Mouse (Mus musculus): ENCODE data around the gene Serpinb12. TPM values are rescaled to one million over a fixed set of nuclear protein-coding genes. Genes with fewer than 3 reads are reported as not detected.
A peak's percentile ranks its signal among the peaks of the same experiment; 100 is the strongest.
"Not testable (repeated sequence)": the region's sequence is repeated elsewhere in the genome, so short reads cannot be mapped to it uniquely, and the experiment has no call there.

The Serpinb12 gene
- polyA plus RNA-seq (2012; rRNA removed) = 0.20 and 0.43 TPM in 2 replicates

- DNase-seq (ENCODE audit: low read depth) = peak; percentile 64
These were observed at the start of gene Serpinb12 for GRCm38 (mm10) chr1:106934265-106934664. Gene Serpinb12, plus strand, starts transcription at chr1:106934449.

DNA sequence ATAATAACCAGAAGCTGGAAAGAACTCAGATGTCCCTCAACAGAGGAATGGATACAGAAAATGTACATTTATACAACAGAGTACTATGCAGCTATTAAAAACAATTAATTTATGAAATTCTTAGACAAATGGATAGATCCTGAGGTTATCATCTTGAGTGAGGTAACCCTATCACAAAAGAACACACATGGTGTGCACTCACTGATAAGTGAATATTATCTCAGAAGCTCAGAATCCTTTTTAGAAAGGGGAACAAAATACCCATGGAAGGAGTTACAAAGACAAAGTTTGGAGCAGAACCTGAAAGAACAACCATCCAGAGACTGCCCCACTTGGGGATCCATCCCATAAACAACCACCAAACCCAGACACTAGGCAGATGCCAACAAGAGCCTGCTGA, 39.1 kb upstream of the Serpinb12 start:
- DNase-seq (ENCODE audit: low read depth) = not testable (repeated sequence)

DNA sequence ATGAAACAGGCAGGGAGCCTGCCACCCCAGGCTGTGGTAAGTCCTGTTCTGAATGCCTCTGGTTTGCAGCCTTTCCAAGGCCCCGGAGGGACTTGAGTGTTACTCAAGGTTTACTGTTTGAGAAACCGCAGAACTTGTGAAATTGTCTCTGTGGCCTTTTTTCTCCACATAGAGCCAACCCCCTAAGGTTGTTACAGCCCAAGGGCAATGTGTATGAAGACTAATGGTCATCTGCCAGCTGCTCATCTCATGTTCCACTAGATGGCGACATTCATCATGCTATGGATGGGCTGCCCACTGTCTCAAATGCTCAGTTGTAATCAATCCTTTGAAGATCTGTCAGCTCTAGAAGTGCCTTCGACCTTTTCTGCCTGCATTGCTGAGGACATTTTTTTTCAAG, 32.8 kb upstream of the Serpinb12 start:
- peak; percentile 84 for DNase-seq (ENCODE audit: low read depth)

GRCm38 (mm10) chr1:106931954-106932353, 2.3 kb upstream of the Serpinb12 start:
- DNase-seq (ENCODE audit: low read depth) = no peak

- DNase-seq (ENCODE audit: low read depth) = no peak
These were observed 591 bp upstream of the Serpinb12 start for GRCm38 (mm10) chr1:106933658-106934057.

DNA sequence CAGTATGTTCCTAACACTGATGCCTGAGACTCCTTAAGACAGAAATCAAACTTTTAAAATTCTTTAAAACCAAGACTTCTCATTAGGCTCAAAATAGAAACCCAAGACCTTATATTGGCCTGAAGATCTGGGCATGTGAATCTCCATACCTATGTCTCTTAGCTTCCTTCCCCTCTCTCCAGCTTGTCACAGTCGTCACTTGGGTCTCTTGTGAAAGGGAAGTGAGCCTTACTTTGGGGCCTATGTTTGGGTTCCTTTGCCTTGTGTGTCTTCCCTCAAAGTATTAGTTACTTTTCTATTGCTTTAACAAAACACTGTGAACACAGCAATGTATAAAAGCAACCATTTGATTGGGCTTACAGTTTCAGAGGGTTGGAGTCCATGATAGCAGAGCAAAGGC, 13.0 kb downstream of the Serpinb12 start:
- DNase-seq (ENCODE audit: low read depth) = no peak

GRCm38 (mm10) chr1:106959981-106960380, 25.7 kb downstream of the Serpinb12 start:
- peak; percentile 74 for DNase-seq (ENCODE audit: low read depth)

- no peak for DNase-seq (ENCODE audit: low read depth)
These were observed 26.8 kb downstream of the Serpinb12 start for GRCm38 (mm10) chr1:106961023-106961422.

DNA sequence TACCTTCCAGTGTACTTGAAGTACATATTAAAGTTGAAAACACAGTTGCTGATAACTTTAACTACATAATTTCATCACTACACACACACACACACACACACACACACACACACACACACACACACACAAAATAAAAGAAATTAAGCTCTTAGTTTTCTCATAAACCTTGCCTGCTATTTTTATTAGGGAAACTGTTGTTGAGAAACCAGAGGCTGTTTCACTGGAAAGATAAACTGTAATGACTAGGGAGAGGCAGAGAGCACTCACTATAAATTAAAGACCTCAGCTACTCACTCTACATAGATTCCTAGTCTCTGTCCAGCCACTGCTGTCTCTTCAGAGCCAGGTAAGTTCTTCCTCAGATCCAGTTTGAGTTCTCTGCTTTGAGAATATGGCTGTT, 46.4 kb downstream of the Serpinb12 start, which contains the start of gene Serpinb13:
Gene Serpinb13 (plus strand): TSS at position 301 of the 400 bp plus-strand sequence.
- DNase-seq (ENCODE audit: low read depth) = no peak

DNA sequence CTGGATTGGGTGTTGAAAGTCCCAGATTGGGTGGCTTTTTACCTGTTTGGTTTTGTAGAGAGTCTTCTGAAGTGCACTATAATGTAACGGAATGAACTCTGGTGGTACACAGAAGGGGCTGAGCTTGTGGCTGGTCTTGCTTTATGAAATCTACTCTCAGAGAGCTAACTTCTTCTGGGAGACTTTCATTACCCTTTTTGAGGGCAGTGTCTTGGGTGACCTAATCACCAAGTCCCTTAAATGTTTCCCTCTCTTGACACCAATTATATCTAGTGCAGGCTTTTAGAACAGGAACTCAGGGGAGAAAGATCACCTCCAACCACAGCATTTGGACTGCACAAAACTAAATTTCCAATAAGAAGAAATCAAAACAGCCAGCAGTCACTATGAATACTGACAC, 48.8 kb downstream of the Serpinb12 start:
- no peak for DNase-seq (ENCODE audit: low read depth)

DNA sequence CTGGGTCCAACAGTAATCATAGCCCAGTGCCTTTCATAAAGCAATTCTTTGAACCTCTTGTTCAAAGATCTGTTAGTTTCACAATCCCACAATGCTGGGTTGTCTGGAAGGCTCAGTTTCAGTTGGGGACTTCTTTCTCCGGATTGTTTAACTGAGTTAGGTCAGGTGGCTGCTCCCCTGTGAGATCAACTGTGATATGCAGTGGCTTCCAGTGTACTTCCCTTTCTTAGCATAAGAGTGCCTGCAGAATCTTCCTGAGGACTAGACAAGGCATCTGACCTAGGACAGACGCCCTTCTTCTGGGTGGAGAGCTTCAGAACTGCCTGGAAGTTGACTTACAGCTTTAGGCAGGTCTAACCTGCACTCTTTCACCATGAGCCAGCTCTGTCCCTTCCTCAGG, 49.6 kb downstream of the Serpinb12 start:
- DNase-seq (ENCODE audit: low read depth) = no peak

DNA sequence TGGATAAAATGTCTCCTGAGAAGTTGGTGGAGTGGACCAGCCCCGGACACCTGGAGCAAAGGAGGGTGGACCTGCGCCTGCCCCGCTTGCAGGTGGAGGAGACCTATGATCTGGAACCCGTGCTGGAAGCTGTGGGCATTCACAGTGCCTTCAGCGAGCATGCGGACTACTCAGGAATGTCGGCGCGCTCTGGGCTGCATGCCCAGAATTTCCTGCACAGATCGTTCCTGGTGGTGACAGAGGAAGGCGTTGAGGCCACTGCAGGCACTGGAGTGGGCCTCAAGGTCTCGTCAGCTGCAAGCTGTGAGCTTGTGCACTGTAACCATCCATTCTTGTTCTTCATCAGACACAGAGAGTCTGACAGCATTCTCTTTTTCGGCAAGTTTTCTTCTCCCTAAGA, 66.2 kb downstream of the Serpinb12 start:
- DNase-seq (ENCODE audit: low read depth) = no peak

DNA sequence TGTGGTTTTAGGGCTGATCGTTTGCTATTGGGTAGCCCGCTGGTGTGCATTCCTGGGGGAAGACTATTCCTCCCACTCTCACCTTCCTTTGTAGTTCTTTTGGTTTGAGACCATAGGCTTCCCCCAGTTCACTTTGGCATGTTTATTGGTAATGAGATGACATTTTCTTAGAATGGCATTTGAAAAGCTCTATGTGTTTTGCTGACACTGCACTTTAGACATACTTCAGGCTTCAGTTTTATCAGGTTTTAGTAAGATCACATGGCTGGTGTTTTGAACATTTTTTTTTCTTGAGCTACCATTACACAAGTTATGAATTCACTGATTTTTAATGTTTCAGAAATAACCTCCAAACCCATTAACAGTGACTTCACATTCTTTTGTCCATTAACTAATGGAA, 67.5 kb downstream of the Serpinb12 start:
- DNase-seq (ENCODE audit: low read depth) = no peak

DNA sequence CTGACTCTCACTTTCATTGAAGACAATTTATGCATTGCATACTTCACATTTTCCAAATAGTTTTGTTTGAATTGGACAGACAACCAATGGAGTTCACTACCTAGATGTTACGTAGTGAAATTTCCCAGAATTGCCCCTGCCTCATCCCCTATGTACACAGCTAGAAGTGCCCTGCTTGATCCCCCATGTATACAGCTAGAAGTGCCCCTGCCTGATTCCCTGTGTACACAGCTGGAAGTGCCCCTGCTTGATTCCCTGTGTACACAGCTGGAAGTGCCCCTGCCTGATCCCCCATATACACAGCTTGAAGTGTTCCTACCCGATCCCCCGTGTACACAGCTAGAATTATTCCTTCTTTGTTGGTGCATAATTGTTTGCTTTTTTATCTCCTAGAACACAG, 72.1 kb downstream of the Serpinb12 start:
- no peak for DNase-seq (ENCODE audit: low read depth)

Other genes with a start within 250 kb of the Serpinb12 start
- gene Bcl2, start 220.2 kb upstream of the Serpinb12 start, polyA plus RNA-seq (2012; rRNA removed) = 2.4 and 3.9 TPM in 2 replicates
- 24.0 and 29.3 TPM in 2 replicates for gene Kdsr, start 174.7 kb upstream of the Serpinb12 start, polyA plus RNA-seq (2012; rRNA removed)
- gene Vps4b, start 137.7 kb upstream of the Serpinb12 start, polyA plus RNA-seq (2012; rRNA removed) = 14.7 and 17.1 TPM in 2 replicates
- gene Serpinb5, start 73.3 kb upstream of the Serpinb12 start, polyA plus RNA-seq (2012; rRNA removed) = 1.9 and 2.1 TPM in 2 replicates
- not detected in 2 replicates for gene Serpinb13, start 46.5 kb downstream of the Serpinb12 start, polyA plus RNA-seq (2012; rRNA removed)
- gene Serpinb3a, start 117.9 kb downstream of the Serpinb12 start, polyA plus RNA-seq (2012; rRNA removed) = not detected in 2 replicates
- gene Serpinb3d, start 149.1 kb downstream of the Serpinb12 start, polyA plus RNA-seq (2012; rRNA removed) = not detected in 2 replicates

All from gonadal fat pad, adult 2 months (tissue).